Mouse (Mus musculus): Measurements from ENCODE around the gene Gsap.
A peak's percentile ranks its signal among the peaks of the same experiment; 100 is the strongest.
"Not testable (repeated sequence)": the region's sequence is repeated elsewhere in the genome, so short reads cannot be mapped to it uniquely, and the experiment has no call there.

Gsap gene

GRCm38 (mm10) chr5:21261202-21261844, 75.3 kb downstream of the Gsap start:
- peak; percentile 72 for DNase-seq

GRCm38 (mm10) chr5:21263202-21264055, 77.4 kb downstream of the Gsap start:
- peak; percentile 91 for DNase-seq

- peak; percentile 85 for DNase-seq
These were observed 78.4 kb downstream of the Gsap start for GRCm38 (mm10) chr5:21264352-21265021.

GRCm38 (mm10) chr5:21265049-21265448, 79.0 kb downstream of the Gsap start:
- DNase-seq, result peak; percentile 95

GRCm38 (mm10) chr5:21267090-21267489, 81.0 kb downstream of the Gsap start:
- peak; percentile 98 for DNase-seq

- peak; percentile 98 for DNase-seq
These were observed 83.4 kb downstream of the Gsap start for GRCm38 (mm10) chr5:21269446-21269845.

- peak; percentile 92 for DNase-seq
These were observed 84.7 kb downstream of the Gsap start for GRCm38 (mm10) chr5:21270756-21271155.

- DNase-seq, result peak; percentile 94
These were observed 85.6 kb downstream of the Gsap start for GRCm38 (mm10) chr5:21271386-21272354.

- DNase-seq, result not testable (repeated sequence)
These were observed 91.6 kb downstream of the Gsap start for GRCm38 (mm10) chr5:21277685-21278084.

- DNase-seq, result peak; percentile 93
These were observed 97.5 kb downstream of the Gsap start for GRCm38 (mm10) chr5:21283356-21284062.

- DNase-seq, result peak; percentile 93
These were observed 102.8 kb downstream of the Gsap start for GRCm38 (mm10) chr5:21288658-21289435.

GRCm38 (mm10) chr5:21290594-21290993, 104.5 kb downstream of the Gsap start:
- DNase-seq, result peak; percentile 76

GRCm38 (mm10) chr5:21295683-21296082, 109.6 kb downstream of the Gsap start:
- DNase-seq, result peak; percentile 85

GRCm38 (mm10) chr5:21299076-21299755, 113.2 kb downstream of the Gsap start:
- peak; percentile 86 for DNase-seq

GRCm38 (mm10) chr5:21300058-21300457, 114.0 kb downstream of the Gsap start:
- DNase-seq, result peak; percentile 84

- DNase-seq, result peak; percentile 92
These were observed 115.0 kb downstream of the Gsap start for GRCm38 (mm10) chr5:21301011-21301410.

GRCm38 (mm10) chr5:21307165-21307564, 121.1 kb downstream of the Gsap start:
- DNase-seq, result peak; percentile 79

GRCm38 (mm10) chr5:21314696-21315095, 128.6 kb downstream of the Gsap start:
- DNase-seq, result no peak

- DNase-seq, result no peak
These were observed 134.1 kb downstream of the Gsap start for GRCm38 (mm10) chr5:21320138-21320537.

GRCm38 (mm10) chr5:21326494-21326893, 140.4 kb downstream of the Gsap start:
- no peak for DNase-seq

Data from heart, adult 11 months (tissue).